Mouse (Mus musculus): ENCODE measurements around the gene Olfr543. TPM values are rescaled to one million over a fixed set of nuclear protein-coding genes. Genes with fewer than 3 reads are reported as not detected.
A peak's percentile ranks its signal among the peaks of the same experiment; 100 is the strongest.

Olfr543 gene
- total and polyA plus RNA-seq, 3 experiments, result 0.12 to 0.61 TPM; not detected in 1

GRCm38 (mm10) chr7:102516261-102517050 is 35.0 kb upstream of the Olfr543 start:
- TF ChIP-seq EP300 (IDR thresholded peaks at IDR 0.05; ENCODE audit: low read depth in 1 of 2, low read length in 2 of 2) (no peak), CHD2 (IDR thresholded peaks at IDR 0.05; ENCODE audit: low read length) (no peak)
- Histone ChIP-seq H3K9ac (ENCODE audit: control insufficient read depth, low read depth, low read length, poor library complexity, severe bottlenecking) (no peak overlapping the region), H3K79me2 (ENCODE audit: control insufficient read depth, insufficient read depth, low read length, poor library complexity) (peaks cover 1% of the 10 kb centered on the region; the same call in 1 of the 2 replicates), H3K9me3 (replicated peaks; ENCODE audit: insufficient read depth, low read length) (no peaks in the 10 kb centered on the region), H3K27ac (ENCODE audit: control insufficient read depth, low read depth, low read length) (no peak overlapping the region), H3K4me3 (ENCODE audit: control insufficient read depth in 1 of 2, insufficient read depth in 1 of 2, low read depth in 2 of 2, low read length in 2 of 2) (no peak overlapping the region), H3K27me3 (ENCODE audit: control insufficient read depth in 1 of 2, insufficient read depth in 2 of 2, low read length in 2 of 2) (peaks cover 5 to 6% of the 10 kb centered on the region in 2 experiments; a peak in 3 of 4 replicates), H3K36me3 (ENCODE audit: control insufficient read depth in 1 of 2, insufficient read depth in 2 of 2, low read length in 2 of 2) (peaks cover 0 to 6% of the 10 kb centered on the region in 2 experiments; a peak in 1 of 4 replicates), H3K4me1 (ENCODE audit: control insufficient read depth in 1 of 2, insufficient read depth in 2 of 2, low read length in 2 of 2) (peaks cover 2 to 11% of the 10 kb centered on the region in 2 experiments; a peak in 3 of 4 replicates)
- no peak for DNase-seq (ENCODE audit: low read depth, low spot score)

- Histone ChIP-seq H3K9ac (ENCODE audit: control insufficient read depth, low read depth, low read length, poor library complexity, severe bottlenecking) (peak overlapping the region; percentile 25), H3K9me3 (replicated peaks; ENCODE audit: insufficient read depth, low read length) (no peaks in the 10 kb centered on the region), H3K36me3 (ENCODE audit: control insufficient read depth in 1 of 2, insufficient read depth in 2 of 2, low read length in 2 of 2) (peaks cover 0 to 6% of the 10 kb centered on the region in 2 experiments; a peak in 1 of 4 replicates), H3K27ac (ENCODE audit: control insufficient read depth, low read depth, low read length) (no peak overlapping the region), H3K79me2 (ENCODE audit: control insufficient read depth, insufficient read depth, low read length, poor library complexity) (peaks cover 1% of the 10 kb centered on the region; the same call in 1 of the 2 replicates), H3K4me3 (ENCODE audit: control insufficient read depth in 1 of 2, insufficient read depth in 1 of 2, low read depth in 2 of 2, low read length in 2 of 2) (peak overlapping the region; percentile 61 to 86; a peak in 3 of 4 replicates), H3K27me3 (ENCODE audit: control insufficient read depth in 1 of 2, insufficient read depth in 2 of 2, low read length in 2 of 2) (peaks cover 5 to 6% of the 10 kb centered on the region in 2 experiments; a peak in 3 of 4 replicates), H3K4me1 (ENCODE audit: control insufficient read depth in 1 of 2, insufficient read depth in 2 of 2, low read length in 2 of 2) (peaks cover 2 to 11% of the 10 kb centered on the region in 2 experiments; a peak in 3 of 4 replicates)
- TF ChIP-seq ZKSCAN1 (IDR thresholded peaks at IDR 0.05; ENCODE audit: low read depth, low read length), result no peak
- no peak for TF ChIP-seq UBTF (IDR thresholded peaks at IDR 0.05; ENCODE audit: borderline replicate concordance, insufficient read depth, low read depth, low read length)
- TF ChIP-seq BHLHE40 (IDR thresholded peaks at IDR 0.05; ENCODE audit: borderline replicate concordance, low read depth, low read length), result no peak
- no peak for TF ChIP-seq EP300 (IDR thresholded peaks at IDR 0.05; ENCODE audit: low read depth in 1 of 2, low read length in 2 of 2)
- no peak for TF ChIP-seq CHD1 (IDR thresholded peaks at IDR 0.05; ENCODE audit: low read depth, low read length)
- TF ChIP-seq POLR2A (IDR thresholded peaks at IDR 0.05; ENCODE audit: control insufficient read depth in 1 of 2, insufficient read depth in 1 of 2, low read depth in 1 of 2, low read length in 2 of 2, poor library complexity in 1 of 2), result no peak
- no peak for TF ChIP-seq ELF1 (IDR thresholded peaks at IDR 0.05; ENCODE audit: low read depth, low read length)
- TF ChIP-seq MXI1 (IDR thresholded peaks at IDR 0.05; ENCODE audit: low read depth, low read length), result no peak
- TF ChIP-seq MAZ (IDR thresholded peaks at IDR 0.05; ENCODE audit: low read depth, low read length), result no peak
- TF ChIP-seq USF2 (IDR thresholded peaks at IDR 0.05; ENCODE audit: borderline replicate concordance in 1 of 2, insufficient read depth in 1 of 2, low read depth in 1 of 2, low read length in 2 of 2), result no peak
- no peak for TF ChIP-seq MYC (IDR thresholded peaks at IDR 0.05; ENCODE audit: low read depth, low read length)
- TF ChIP-seq POLR2AphosphoS5 (IDR thresholded peaks at IDR 0.05; ENCODE audit: borderline replicate concordance, low read depth, low read length), result no peak
- TF ChIP-seq RAD21 (IDR thresholded peaks at IDR 0.05; ENCODE audit: low read depth, low read length), result no peak
- no peak for TF ChIP-seq TBP (IDR thresholded peaks at IDR 0.05; ENCODE audit: low read depth, low read length)
- no peak for TF ChIP-seq POLR2AphosphoS2 (IDR thresholded peaks at IDR 0.05; ENCODE audit: low read length)
- peak; percentile 83 for DNase-seq (ENCODE audit: low read depth, low spot score)
Observed at GRCm38 (mm10) chr7:102514144-102514543, 32.7 kb upstream of the Olfr543 start.

Data from MEL (cell line).